Mouse (Mus musculus) liver, embryonic 18 days (tissue): ENCODE measurements around the gene Dmtf1. TPM values are rescaled to one million over a fixed set of nuclear protein-coding genes. Genes with fewer than 3 reads are reported as not detected.

Experiments
- polyA plus RNA-seq: library from polyadenylated mRNA; depleted of rRNA; stranded (reverse); fragments of >200 nt; gene quantifications from 2 replicates; pipeline ENCODE4 v1.2.3, GENCODE M21; 2012; rRNA removed

Gene Dmtf1
- 13.4 and 15.2 TPM in 2 replicates for polyA plus RNA-seq

DNA sequence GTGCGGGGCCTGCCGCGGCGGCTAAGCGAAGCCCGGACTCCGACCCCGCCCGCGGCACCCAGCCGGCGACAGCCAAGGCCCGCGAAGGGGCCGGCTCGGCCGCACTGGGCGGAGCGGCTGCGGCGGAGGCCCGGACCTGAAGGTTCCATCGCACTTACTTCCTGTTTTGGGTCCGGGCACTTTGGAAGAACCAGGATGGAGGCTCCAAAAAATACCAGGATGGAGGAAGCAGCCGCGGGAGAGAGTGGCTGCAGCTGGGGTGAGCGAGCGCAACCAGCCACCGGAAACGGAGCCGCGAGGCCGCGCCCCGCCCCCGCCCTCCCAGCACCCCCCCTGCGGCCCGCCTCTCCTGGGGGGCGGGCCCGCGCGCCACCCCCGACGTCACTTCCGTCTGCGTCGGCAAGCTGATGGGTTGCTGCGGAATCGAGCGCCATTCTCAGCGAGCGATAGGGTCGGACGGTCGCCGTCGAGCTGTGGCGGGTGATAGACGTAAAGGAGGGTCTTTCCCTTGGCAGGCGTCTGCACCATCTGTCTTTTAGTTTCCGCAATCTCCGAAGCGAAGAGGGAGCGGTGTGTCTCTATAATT, at the start of gene Dmtf1:
TSS of gene Dmtf1 (minus strand) at position 321 of the 586 bp plus-strand sequence.

DNA sequence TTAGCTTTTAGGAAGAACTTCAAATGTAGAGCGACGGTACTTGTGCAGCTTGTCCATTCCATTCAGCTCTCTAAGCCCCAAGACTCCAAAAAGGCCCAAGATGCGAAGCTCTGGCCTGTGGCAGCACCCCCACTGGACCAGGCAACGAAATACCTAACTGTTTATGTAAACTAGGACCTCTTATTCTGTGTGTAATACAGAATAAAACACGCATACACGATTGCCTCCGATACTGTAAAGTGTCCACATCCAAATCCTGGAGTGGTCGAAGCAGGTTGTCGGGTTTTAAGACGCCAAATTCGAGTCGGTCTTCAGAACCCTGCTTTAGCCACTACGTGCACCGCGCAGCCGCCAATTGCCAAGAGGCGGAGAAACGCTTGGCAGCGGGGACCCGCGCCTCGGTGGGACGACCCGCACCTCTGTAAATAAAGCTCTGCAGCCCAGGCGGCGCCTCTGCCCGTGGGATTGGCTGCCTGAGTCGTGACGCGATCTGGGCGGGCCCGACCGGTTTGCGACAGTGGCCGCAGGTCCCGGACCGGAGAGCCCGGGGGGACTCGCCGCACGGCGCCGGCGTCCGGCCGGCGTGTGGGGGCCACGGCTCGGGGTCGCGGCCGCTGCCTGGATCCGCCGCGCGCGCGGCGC, 61.2 kb downstream of the Dmtf1 start, which contains the start of gene Tmem243:
TSS of gene Tmem243 (plus strand) at position 462 of the 642 bp plus-strand sequence.

Other genes with a start within 250 kb of the Dmtf1 start
- gene Crot, start 164.5 kb downstream of the Dmtf1 start, polyA plus RNA-seq: 39.3 and 44.0 TPM in 2 replicates
- 12.0 and 13.6 TPM in 2 replicates for gene Tmem243, start 61.1 kb downstream of the Dmtf1 start, polyA plus RNA-seq
- 0.09 and 0.25 TPM in 2 replicates for gene 9330182L06Rik, start 104.3 kb upstream of the Dmtf1 start, polyA plus RNA-seq